Mouse (Mus musculus): ENCODE measurements around the gene Gm9821. TPM values are rescaled to one million over a fixed set of nuclear protein-coding genes. Genes with fewer than 3 reads are reported as not detected.
A peak's percentile ranks its signal among the peaks of the same experiment; 100 is the strongest.

The Gm9821 gene
- total RNA-seq, 2 experiments from 2014 or later: not detected

- DNase-seq: no peak
- intact Hi-C loops (cut with DNase I): loop anchor here (2.0 kb wide), 1 partner anchor 20 kb away; no protein-coding TSS in a partner anchor
Measured at GRCm38 (mm10) chr2:91964610-91965204, 19.2 kb downstream of the Gm9821 start.

GRCm38 (mm10) chr2:91965417-91965816 is 19.9 kb downstream of the Gm9821 start:
- DNase-seq: peak; percentile 76 to 82

GRCm38 (mm10) chr2:91966367-91966766 is 20.9 kb downstream of the Gm9821 start:
- intact Hi-C loops (cut with DNase I): no loop called here
- no peak for DNase-seq

More at GRCm38 (mm10) chr2:91965417-91965816, 19.9 kb downstream of the Gm9821 start:
- intact Hi-C loops (cut with DNase I): loop anchor here (2.0 kb wide), 1 partner anchor 19 kb away; no protein-coding TSS in a partner anchor

- peak; percentile 62 to 66 for DNase-seq
- intact Hi-C loops (cut with DNase I): no loop called here
Measured at GRCm38 (mm10) chr2:91967962-91968361, 22.5 kb downstream of the Gm9821 start.

DNA sequence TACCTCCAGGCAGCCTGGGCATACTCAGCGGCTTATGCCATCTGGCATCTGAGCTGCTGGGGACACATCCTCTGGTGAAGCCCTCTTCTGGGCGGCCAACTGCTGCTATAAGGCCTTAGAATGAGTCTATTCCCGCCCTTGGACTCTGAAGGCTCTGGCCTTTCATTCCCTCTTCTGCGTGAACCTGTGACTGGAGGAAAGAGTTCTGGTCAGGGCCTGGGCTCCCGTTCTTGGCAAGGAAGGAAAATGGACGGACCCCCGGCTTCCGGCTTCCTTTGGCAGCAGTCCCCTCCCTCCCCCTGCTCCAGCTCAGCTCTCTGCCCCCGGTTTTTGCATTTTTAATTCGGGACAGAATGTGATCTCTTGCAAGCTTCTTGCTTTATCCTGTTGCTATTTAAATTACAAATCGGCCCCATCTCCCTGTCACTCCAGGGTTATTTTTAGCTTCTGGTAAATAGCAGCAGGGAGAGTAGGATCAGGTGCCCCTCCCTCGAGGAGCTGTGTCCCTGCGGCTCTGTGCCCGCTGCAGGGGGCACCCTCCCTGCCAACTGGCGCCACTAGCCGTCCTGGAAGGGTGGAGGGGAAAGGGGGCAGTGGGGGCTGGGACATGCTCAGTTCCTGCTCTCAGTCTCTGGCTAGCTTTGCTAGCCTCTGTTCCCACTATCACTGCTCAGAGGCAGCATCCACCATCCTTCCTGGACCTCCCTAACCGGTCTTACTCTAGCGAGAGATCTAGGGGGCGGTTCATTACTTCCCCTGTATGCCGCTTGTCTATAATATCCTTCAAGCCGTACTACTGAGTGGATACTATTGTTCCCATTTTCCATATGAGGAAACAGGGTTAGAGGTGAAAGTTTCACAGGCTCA is 26.0 kb downstream of the Gm9821 start:
- DNase-seq: peak; percentile 72 to 77
- intact Hi-C loops (cut with DNase I): no loop called here

- intact Hi-C loops (cut with DNase I): no loop called here
- DNase-seq: peak in 1 of 2 experiments; percentile 36
Measured at GRCm38 (mm10) chr2:91972121-91972566, 26.6 kb downstream of the Gm9821 start.

DNA sequence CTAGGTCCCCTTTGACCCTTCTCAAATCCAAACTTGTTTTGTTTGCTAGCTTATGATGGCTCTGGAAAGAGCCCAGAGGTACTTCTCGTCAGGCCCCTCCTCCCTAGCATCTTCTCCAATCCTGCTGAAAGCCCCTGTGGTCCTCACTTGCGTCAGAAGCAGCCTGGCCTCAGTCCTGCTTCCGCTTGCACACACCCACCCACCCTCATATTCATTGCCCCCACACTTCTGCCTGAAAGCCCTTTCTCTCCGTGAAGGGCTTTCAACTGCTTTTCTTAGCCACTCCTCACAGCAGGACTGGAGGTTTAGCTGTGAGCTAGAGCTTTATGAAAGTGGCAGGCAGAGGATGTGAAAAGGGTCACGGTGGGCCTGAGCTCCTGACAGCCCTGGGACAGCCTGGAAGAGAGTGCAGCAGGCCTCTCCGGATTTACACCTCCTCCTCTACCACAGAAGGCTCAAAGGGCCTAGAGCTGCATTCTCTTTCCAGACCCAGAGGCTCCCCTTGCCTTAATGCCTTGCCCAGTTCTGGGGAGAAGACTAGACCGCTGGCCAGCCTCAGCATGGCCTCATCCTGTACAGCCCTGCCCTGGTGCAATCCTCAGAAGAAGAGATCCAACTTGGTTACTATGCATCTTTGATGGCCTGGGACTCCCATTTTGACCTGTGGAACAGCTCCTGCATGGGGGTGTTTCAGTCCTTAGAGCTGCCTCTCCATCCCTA is 28.1 kb downstream of the Gm9821 start:
- DNase-seq: no peak
- intact Hi-C loops (cut with DNase I): no loop called here

DNA sequence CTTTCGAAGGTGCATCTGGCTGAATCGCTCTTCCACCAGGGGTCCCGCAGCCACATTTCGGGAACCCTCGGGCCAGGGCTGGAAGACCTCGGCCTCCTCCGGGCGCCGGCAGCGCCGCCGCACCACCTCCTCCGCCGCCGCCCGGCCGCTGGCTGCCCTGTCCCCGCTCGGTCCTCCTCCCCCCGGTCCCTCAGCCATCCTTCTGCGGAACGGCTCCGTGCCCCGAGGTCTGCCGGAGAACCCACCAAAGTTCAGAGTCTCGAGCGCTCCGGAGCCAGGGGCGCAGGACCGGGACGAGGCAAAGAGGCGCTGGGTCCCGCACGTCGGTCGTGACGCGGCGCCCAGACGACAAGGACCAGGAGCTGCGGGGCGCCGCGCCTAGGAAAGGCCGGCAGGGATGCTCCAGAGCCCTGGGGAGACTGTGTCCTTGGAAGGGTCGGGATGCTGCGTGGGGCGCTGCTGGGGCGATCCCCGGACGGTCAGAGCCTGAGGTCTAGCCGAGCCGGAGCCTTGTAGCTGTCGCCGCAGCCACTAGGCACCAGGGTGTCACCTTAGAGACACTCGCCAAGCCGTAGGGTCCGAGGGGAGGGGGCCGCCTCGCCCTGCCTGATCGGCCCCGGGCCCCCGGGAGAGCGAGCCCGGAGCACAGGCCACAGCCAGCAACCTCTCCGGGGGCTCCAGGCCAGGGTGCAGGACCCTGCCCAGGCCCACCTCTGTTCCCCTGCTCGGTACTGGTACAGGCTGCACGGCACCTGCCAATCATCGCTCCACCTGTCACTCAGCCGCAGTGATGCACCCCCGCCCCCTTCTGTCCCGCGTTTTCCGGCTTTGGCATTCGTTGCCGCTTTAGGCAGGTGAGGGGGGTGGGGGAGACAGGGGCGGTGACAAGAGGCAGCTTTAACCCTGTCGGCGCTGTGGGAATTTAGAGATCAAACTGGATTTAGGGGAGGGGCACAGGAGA is 30.4 kb downstream of the Gm9821 start, which contains the start of gene Dgkz:
Gene Dgkz, minus strand, starts transcription at position 284 of the 961 bp plus-strand sequence.
- DNase-seq: no peak
- intact Hi-C loops (cut with DNase I): no loop called here

DNA sequence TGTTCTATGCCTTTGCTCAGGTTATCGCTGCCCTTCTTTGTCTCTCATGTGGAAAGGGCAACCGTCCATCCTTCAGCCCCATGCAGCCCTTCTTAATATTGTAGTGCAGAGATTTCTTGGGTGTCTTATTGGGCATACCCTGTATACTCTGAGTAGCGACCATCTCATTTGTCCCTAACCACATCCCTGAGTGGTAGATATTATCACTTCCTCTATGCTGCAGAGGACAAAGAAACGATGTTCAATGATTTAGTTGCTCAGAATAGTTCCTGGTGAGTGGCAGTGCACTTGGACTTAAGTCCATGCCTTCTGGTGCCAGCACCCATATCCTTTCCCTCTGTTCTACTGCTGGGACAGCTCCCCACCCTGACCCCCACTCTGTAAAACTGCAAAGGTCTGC is 32.5 kb downstream of the Gm9821 start:
- no peak for DNase-seq
- intact Hi-C loops (cut with DNase I): no loop called here

DNA sequence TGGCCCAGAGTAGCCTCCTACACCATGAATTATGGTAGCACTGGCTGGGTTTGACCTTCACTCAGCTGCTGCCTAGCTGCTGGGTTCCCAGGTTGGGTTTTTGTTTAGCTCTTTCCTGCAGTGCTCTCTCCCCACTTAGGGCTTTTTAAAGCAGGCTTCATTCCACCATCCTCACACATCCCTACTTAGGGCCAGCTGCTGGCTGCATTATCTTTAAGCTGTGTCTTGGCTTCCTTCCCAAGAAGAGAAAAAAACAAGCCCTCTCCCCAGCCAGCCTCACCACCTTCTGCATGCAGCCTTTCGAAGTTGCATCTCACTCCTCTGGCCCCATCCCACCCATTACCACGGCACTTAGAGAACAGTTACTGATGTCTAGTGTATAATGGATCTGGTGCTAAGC is 33.0 kb downstream of the Gm9821 start:
- intact Hi-C loops (cut with DNase I): no loop called here
- DNase-seq: no peak

GRCm38 (mm10) chr2:91980245-91980644 is 34.7 kb downstream of the Gm9821 start:
- intact Hi-C loops (cut with DNase I): no loop called here
- DNase-seq: no peak

DNA sequence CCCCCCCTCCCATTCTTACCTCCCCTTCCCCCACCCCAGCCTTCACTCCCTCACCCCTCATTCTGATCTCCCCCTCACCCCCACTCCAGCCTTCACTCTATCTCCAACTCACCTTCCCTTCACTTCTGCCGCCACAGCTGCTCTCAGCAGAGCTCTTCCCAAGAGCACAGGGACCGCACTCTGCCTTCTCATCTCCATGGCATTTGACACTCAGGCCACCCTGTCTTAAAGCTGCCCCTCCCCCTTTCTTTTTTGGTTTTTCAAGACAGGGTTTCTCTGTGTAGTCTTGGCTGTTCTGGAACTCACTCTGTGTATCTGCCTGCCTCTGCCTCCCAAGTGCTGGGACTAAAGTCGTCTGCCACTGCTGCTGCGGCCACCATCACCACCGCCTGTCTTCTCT is 35.3 kb downstream of the Gm9821 start:
- intact Hi-C loops (cut with DNase I): no loop called here
- DNase-seq: no peak

DNA sequence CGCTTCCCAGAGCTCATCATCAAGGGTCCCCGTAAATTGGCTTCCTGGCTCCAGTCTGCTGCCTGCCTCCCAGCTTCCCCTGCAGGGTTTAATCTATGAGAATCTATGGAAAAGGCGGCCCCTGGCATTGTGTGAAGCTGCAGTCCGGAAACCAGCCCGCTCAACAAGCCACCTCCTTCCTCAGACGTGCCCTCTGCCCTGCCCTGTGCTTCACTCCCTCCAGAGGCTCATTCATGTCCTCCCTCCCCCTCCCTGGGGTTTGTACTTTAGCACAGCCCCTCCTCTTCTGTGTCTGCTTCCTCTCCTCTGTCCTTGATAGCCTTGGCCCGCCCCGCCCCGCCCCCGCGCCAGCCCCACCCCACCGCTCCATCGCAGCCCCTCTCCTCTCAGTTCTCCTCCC is 38.9 kb downstream of the Gm9821 start:
- intact Hi-C loops (cut with DNase I): loop anchor here (2.0 kb wide), 1 partner anchor 20 kb away; no protein-coding TSS in a partner anchor
- peak; percentile 71 for DNase-seq

- DNase-seq: no peak
- intact Hi-C loops (cut with DNase I): loop anchor here (2.0 to 5.0 kb wide), 2 partner anchors 20 to 347 kb away; no protein-coding TSS in a partner anchor
Measured at GRCm38 (mm10) chr2:91984906-91985525, 39.5 kb downstream of the Gm9821 start.

- peak in 1 of 2 experiments; percentile 37 for DNase-seq
Measured at GRCm38 (mm10) chr2:91986071-91986470, 40.6 kb downstream of the Gm9821 start.

GRCm38 (mm10) chr2:91987542-91987941 is 42.0 kb downstream of the Gm9821 start:
- DNase-seq: peak; percentile 82 to 92
- intact Hi-C loops (cut with DNase I): loop anchor here (1.0 to 5.0 kb wide), 3 partner anchors 43 to 345 kb away; partner anchors contain the start of gene Gm9821

More at GRCm38 (mm10) chr2:91986071-91986470, 40.6 kb downstream of the Gm9821 start:
- intact Hi-C loops (cut with DNase I): loop anchor here (2.0 to 5.0 kb wide), 2 partner anchors 41 to 346 kb away; partner anchors contain the start of gene Gm9821

GRCm38 (mm10) chr2:91989750-91990149 is 44.2 kb downstream of the Gm9821 start:
- intact Hi-C loops (cut with DNase I): loop anchor here (1.0 to 5.0 kb wide), 3 partner anchors 17 to 343 kb away; no protein-coding TSS in a partner anchor
- no peak for DNase-seq

DNA sequence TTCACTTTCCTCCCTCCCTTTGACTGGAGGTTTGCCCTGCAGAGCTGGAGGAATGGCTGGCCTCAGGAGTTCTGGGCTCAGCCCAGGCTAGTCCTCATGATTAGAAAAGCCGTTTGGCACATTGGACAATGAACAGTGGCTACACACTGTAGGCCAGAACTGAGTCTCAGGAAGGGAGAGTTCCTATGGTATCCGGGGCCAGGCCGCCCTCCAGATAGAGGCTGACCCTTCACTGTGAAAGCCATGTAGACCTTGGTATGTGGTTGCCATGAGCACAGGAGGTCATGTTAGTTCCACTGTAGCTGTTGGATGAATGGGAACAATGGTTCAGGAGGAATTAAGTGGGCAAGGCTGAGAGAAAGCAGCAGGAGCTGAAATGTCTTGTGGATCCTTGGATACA is 47.9 kb downstream of the Gm9821 start:
- intact Hi-C loops (cut with DNase I): no loop called here

GRCm38 (mm10) chr2:91996006-91996405 is 50.5 kb downstream of the Gm9821 start:
- DNase-seq: no peak
- intact Hi-C loops (cut with DNase I): no loop called here

More for the DNA sequence above, 47.9 kb downstream of the Gm9821 start:
- no peak for DNase-seq
